Mouse (Mus musculus): ENCODE measurements around the gene Ube2g2.
"Not testable (repeated sequence)": the region's sequence is repeated elsewhere in the genome, so short reads cannot be mapped to it uniquely, and the experiment has no call there.

Gene Ube2g2

DNA sequence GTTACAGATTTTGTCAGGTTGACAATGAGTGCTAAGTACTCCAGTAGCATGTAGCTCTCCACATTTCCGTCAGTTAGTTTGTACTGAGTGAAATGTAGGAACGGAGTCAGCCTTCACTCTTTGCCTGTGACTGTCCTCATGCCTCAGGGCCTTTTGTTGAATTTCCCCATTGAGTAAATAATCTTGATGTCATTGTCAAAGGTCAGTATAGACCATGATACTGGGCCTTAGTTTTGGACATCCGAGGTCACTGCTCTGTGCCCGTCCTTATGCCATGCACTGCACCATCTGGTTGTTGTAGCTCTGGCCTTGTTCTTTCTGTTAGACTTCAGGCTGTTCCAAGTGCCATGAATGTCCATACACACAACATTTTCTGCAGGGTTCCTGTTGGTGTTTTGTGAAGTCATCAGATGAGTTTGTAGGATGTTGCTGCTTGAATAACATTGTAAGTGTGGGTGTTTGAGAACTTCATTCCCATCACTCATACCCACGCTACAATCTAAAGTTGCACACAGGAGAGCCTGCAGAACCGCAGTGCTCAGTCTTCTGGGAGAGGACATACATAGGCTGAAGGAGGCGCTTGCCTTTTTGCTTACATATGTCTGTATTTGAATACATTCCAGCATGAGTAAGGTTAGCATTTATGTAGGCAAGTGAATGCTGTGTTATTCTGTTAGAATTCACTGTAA is 14.3 kb downstream of the Ube2g2 start:
- no peak for DNase-seq (ENCODE audit: low read depth, low spot score)

DNA sequence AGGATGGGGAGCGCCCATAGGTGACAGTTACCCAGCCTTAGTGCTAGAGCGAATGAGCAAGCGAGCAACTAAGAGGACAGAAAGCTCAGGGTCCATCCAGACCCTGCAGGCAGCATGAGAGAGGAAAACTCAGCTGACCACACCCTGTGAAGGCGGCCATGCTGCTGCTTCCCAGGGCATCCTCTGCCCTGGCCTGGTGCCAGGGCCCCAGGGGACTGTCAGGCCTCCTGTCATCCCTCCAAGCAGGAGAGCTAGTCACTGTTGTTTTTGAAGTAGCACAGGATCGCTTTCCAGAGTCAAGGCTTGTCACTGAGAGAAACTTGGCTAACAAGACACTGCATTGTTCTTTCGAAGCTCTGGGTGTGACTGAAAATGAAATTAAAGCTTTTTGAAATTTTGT is 16.9 kb downstream of the Ube2g2 start:
- no peak for DNase-seq (ENCODE audit: low read depth, low spot score)

DNA sequence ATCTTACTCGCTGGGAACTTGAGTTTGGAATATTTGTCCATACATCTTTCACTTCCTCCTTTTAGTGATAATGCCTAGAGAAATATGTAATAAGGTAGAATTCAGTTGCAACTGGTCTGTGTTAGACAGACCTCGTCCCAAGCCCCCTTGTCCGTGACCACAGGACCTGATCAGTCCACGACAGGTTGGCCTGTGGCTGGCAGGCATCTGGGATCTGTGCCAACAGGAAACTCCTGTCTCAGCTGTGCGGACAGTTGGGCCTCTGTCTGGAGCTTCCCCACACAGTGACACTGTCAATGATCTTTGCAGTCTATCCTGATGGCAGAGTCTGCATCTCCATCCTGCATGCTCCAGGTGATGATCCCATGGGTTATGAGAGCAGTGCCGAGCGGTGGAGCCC is 21.1 kb downstream of the Ube2g2 start:
- DNase-seq (ENCODE audit: low read depth, low spot score): no peak

DNA sequence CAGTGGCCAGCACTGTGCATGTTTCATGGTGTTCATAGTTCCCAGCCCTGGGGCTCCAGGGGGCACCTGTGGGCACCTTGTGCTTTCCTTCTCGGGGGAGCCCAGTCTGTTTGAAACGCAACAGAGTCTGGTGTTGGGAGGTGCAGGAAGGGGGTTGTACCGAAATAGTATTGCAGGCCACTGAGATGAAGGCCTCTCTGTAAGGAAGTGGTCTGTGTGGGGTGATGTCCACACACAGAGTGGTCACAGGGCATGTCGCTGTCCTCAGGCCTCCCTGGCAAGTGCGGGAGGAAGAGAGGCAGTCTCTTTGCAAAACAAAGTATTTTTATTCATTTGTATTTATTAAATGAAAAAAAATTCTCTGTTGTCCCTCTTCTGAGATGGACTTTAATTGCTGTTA is 23.5 kb downstream of the Ube2g2 start:
- no peak for DNase-seq (ENCODE audit: low read depth, low spot score)

DNA sequence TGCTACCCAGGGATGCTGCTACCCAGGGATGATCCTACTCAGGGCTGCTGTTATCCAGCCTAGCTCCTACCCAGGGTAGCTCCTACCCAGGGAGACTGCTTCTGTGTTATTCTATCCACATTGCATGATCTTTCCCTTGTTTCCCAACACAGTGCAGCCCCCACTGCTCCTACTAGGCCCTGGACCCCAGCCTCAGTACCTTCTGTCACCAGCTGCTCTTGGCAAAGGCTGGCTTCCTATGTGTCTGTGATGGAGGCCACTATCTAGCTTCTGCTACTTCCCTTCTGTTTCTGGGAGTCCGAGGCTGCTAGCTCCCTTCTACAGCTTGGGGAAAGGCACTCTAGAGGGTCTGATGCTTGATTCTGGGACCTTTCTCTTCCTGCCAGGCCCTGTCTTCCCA is 25.4 kb downstream of the Ube2g2 start:
- no peak for DNase-seq (ENCODE audit: low read depth, low spot score)

DNA sequence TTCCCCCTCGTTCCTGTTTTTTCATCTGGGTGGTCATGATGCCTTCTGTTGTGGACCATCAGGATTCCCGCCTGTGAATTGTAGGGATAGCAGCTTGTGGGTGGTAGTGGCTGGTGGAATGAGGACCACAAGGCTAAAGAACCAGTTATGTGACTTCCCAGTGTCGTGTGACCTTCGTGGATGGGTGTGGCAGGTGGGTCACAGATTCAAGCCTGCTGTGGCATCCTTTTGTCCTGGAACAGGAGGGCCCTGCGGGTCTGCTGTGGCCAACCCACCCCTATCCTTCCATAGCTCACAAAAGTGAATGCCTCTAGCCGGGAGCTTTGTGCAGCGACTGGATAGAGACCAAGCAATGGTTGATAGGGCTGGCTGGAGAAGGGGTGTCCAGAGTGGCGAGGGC is 25.8 kb downstream of the Ube2g2 start:
- DNase-seq (ENCODE audit: low read depth, low spot score): no peak

DNA sequence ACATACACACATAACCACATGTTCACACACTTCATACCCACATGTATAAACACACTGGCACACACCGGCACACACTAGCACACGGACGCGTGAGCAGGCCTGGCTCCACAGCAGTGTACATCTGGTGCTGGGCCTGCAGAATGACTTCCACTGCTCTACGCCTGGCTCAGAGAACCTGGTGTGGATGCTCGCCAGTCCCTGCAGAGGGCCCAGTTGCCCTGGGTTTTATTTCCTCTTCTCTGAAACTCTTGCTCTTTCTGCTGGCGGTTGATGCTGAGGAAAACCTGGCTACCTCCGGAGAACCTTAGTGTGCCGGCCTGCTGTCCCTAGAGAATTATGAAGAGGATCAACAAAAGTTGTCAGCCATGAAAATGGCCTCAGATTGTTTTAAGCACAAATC is 30.0 kb downstream of the Ube2g2 start:
- no peak for DNase-seq (ENCODE audit: low read depth, low spot score)

DNA sequence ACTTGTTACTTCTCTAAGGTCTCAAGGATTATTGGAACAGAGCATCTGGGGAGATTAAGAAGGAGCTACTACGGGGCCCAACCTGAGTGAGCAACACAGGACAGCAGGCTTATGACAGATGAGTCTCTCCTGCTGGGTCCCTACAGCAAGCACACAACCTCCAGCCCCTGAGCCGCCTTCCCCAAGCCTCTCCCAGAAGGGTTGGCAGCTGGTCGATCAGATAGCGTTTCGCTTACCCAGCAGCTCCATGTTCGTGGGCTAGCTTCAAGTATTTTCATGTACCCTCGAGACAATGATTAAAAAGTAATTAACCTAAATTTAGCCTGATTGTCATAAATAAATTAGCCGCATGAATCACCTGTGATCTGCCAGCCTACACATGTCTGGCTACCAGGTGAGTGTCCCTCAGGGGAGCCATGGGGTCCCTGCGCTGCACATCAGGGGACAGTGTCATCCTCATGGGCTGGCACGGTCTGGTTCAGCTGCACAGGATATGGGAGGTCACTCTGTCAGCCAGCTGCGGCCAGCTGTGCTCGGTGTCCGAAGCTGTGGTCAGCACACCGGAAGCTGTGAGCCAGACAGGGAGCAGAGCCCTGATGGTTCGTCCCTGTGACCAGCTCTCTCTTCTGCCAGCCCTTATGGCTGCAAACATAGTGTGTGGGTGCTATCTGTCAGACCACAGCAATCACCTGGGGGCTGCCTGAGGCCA is 36.4 kb downstream of the Ube2g2 start:
- no peak for DNase-seq (ENCODE audit: low read depth, low spot score)

DNA sequence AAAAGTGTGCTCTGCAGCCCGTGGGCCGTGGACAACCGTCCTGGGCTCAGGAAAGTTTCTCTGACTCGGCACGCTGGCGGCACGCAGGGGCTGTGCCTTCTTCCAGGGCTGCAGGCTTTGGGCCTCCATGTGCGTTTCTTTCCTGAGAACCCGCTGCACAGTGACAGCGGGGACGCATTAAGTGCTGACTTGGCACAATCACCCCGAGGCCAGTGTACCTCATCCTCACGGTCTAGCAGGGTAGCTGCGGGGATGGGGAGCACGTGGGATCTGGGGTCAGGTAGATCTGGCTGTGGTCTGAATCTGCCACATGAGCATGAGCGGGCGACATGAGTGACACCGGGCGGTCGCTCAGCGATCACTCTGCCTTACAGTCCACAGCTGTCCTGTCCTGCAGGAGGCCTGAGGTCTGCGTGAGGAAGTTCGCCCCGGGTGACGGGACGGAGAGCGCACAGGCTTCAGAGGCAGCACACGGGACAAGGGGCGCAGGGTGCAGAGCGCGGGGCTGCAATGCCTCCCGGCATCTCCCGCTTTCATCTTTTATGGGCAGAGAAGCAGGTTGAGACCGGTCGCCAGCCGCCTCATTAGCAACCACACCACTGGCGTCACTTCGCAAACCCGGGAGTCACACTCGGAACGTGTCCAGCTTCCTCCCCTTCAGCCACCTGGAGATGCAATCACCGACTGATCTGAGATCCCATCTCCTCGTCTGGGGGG is 42.0 kb downstream of the Ube2g2 start:
- no peak for DNase-seq (ENCODE audit: low read depth, low spot score)

DNA sequence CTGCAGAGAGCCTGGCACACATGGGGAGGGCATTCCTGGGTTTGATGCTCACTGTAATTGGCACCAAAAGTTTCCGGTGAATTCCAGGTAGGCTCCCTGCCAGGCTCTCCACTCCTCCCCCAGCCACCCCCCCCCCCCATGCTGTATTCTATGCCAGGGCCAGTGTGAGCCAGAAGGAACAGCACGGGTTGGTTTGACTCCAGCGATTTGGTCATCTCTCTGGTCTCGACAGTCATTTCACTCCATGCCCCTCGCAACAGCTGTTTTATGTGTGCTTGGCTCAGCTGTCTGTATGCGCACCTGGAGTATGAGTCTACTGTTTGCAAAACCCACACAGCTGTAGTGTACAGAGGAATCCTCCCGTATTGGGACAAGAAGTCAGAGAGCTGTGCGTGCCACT is 44.3 kb downstream of the Ube2g2 start:
- no peak for DNase-seq (ENCODE audit: low read depth, low spot score)

DNA sequence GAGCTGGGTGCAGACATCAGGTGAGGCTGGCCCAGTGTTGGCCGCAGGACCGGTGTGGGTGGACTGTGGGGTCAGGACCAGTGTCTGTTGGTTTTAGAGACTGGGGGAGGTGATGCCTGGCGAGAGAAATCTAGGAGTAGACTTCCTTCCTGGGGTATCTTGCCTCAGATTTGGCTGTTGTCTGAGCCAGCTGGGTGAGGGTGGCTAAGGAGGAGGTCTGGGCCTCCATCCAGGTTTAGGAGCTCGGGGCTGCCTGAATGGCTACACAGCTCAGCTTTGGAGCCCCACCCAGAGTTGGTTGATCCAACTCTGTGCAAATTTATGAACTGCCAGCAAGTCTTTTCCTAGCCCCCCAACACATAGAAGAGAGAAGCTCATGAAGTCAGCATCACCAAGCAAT is 45.3 kb downstream of the Ube2g2 start:
- no peak for DNase-seq (ENCODE audit: low read depth, low spot score)

DNA sequence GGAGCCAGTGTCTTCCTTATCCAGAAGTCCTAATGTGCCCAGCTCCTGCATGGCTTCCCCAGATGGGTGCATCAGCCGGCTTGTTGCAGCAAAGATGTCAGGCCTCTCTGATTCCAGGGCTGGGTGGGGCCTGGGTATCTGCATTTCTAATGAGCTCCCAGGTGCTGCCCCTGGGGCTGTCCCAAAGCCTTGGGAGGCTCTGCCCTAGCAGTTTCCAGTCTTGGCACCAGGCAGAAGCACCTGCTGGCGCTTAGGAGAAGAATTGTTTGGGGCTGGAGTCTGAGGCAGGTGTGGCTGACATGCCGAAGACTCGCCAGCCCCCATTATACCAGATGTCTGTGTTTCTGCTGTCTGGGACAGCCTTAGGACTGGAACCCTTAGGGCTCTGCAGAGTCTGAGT is 48.6 kb downstream of the Ube2g2 start:
- DNase-seq (ENCODE audit: low read depth, low spot score): no peak

DNA sequence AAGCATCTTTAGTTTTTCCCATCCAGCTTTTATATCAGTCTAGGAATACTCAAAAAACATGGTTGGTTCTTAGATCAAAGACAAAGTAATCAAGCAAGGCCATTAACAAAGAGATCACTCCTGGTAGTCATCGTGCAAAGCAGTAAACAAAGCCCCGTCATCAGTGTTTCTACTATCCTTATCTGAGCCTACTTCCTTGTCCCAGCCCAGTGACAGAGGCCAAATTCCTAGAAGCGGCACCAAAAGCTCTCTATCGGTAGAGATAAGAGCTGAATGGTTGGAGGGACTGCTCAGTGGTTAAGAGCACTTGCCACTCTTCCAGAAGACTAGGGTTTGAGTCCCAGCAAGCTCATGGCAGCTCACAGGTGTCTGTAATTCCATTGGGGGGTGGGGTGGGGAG is 49.4 kb downstream of the Ube2g2 start:
- no peak for DNase-seq (ENCODE audit: low read depth, low spot score)

DNA sequence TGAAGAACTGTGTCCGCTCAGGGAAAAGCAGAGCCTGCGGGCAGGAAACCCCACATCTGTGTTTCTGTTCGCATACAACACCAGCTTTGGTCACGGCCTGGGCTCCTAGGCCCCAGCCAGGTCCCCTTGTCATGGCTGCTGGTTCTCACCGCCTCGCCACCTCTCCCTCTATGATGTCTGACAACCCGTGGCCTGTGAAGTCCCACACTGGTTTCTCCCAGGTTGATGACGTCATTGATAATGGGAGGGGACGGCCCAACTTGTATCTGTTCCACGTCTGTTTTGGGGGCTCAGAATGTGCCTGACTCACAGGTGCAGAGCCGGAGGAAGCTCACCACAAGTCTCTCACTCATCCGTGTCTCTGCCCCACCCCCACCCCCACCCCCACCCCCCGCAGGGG is 51.7 kb downstream of the Ube2g2 start:
- DNase-seq (ENCODE audit: low read depth, low spot score): no peak

DNA sequence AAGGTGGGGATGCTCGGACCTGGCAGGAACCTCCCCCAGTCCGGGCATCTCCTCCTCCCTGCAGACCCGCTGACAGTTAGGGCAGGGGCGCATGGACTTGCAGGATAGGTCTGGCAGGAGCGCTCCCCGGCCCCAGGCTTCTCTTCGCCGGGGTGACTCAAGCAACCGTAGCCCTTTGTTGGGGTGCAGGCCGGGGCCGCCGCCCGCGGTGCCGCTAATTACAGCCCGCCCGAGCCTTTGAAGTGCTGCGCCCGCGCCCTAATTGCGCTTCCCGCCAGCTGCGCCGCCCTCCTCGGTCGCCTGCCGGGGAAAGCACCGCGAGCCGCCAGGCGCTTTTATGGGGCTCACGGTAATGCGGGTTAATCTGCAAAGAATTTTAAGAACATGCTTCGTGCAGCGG is 55.5 kb downstream of the Ube2g2 start:
- no peak for DNase-seq (ENCODE audit: low read depth, low spot score)

DNA sequence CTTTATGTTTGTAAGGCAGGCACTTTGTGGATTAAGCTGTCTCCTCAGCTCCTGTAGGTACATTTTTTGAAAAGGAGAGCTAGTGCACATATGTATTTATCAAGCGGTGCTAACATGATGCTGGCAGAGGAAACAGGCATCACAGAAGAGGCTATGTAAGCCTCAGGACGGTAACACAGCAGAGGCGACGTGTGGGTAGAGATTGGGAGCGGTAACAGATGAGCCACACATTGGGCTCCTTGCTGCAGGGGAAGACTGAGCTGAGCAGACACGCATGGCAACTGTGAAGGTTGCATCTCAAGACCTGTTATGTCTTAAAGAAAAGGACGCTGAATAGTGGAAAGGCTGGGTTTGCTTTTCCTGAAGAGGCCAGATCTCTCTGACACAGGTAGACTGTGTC is 60.9 kb downstream of the Ube2g2 start:
- DNase-seq (ENCODE audit: low read depth, low spot score): no peak

DNA sequence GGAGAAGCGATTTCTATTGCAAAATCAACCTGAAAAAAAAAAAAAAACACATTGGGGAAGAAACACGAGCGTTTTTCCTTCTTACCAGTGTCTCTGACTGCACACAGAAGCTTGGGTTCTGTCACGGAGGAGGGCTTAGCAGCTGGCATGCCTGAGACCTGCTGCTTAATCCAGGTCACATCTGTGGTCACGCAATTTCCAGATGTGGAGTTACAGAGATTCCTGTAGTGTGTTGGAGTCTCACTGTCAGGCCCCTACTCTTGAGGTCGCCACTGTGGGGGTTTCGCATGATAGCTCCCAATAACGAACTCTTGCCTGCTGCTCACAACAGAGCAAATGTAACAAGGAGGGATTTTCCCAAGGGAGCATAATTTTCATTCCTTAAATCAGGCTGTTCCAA is 62.1 kb downstream of the Ube2g2 start:
- no peak for DNase-seq (ENCODE audit: low read depth, low spot score)

DNA sequence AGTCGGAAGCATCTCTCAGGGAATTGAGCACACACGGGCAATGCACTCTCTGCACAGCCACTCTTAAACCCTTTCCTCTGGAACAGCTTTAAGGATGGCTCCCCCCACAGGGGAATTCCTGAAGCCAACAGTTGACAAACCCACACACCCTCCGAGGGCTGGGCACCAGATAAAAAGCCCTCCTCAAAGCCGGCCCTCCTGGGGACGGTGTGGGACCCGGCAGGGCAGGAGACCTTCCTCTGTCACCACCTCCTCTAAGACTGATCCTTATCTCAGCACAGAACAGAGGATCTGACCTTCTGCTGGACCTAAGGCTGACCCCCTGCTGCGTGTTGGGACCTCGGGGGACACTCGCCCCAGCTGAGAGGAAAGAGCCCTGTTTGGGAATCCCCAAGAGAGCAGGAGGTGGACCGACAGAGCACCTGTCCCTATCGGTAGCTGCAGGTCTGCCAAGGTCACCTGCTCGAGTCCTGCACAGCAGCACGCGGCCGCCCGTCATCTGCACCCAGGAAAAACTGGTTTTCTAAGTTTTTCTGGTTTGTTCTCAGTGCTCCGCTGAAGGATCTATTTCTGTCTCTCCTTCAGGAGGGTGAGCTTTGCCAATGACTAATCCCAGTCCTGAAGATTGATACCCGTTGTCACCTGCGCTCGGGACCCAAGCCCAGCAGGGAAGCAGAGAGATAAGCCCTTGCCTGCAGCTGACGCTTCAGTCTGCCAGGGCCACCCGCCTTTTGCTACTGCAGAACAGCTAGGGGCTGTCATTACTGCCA is 64.0 kb downstream of the Ube2g2 start, which contains the start of gene Tspear:
Gene Tspear (plus strand): TSS at position 675 of the 770 bp plus-strand sequence.
- DNase-seq (ENCODE audit: low read depth, low spot score): no peak

DNA sequence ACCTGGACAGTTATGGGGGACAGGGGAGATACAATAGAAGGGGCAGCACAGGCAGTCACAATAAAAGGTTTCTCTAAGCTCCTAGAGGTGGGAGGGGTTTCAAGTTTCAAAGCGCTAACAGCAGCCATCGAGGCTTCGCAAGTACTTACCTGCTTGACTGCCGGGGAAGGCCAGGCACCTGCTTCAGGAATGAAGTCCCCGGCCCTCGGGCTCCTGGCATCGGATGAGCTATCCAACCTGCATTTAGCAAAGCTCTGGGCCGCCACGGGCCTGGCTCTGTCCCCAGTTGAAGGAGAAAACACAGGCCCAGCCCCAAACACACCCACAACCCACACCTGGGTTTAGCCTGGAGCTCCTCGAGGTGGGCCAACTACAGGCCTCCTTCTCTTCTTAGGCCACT is 64.9 kb downstream of the Ube2g2 start:
- no peak for DNase-seq (ENCODE audit: low read depth, low spot score)

DNA sequence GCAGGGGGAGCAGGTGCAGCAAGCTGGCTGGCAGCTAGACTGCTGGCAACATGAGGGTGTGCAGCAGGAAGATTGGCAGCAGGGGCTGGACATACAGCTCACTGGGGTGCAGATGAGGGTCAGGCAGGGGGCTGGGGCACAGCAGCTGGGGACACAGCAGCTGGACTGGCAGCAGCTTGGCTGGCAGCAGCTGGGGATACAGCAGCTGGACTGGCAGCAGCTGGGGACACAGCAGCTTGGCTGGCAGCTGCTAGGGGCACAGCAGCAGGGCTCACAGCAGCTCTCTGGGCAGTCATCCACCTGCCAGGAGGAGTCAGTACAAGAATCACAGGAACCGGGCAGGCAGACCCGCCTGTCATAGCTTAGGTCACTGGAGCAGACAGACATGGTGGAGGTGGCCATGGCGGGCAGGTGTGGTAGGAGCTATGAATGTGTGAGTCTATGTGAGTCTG is 68.3 kb downstream of the Ube2g2 start, which contains the start of gene Gm19402:
Gene Gm19402 (minus strand): TSS at position 402 of the 452 bp plus-strand sequence.
- not testable (repeated sequence) for DNase-seq (ENCODE audit: low read depth, low spot score)
